Comparison of ENCODE assay signal across 17 mouse cellular contexts in the genomic region with DNA sequence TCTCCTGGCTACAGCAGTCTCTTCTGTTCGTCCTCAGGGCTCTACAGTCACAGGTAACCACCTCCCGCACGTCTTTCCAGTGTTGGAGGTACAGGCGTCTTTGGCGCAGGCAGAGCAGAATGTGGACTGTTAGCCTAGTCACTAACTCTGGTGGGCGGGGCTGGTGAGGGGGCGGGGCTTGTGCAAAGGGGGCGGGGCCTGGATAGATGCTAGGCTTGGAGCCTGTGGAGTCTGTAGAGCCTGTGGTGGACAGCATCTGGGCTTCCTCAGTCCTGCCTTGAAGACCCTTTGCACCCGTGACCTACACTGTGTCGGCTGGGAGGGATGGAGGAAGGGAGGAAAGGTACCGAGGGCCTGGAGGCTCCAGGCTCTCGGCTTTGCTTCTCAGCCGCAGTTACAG. TPM values are rescaled to one million over a fixed set of nuclear protein-coding genes. Genes with fewer than 3 reads are reported as not detected.
DNase-seq lines count a peak whose midpoint lies in the region; ATAC-seq and TF ChIP-seq lines count a peak whose summit lies in the region.
"Had no signal": no experiment of that assay in that cellular context is flagged by ENCODE, and none has a peak within 500 bp of the region (broad histone marks: within the 10 kb centered on the region; RNA-seq: fewer than 3 reads in every experiment).

Gm6583 (minus strand) TSS at position 124 of the 400 bp plus-strand sequence.

- no peaks in the 10 kb centered on the region for H3K4me1 ChIP-seq in forebrain, embryonic 11.5 days (replicated peaks; ENCODE audit: control insufficient read depth, insufficient read depth, low read length)
- no peaks in the 10 kb centered on the region for H3K4me1 ChIP-seq in forebrain, embryonic 13.5 days
- no peaks in the 10 kb centered on the region for H3K4me1 ChIP-seq in lung, embryonic 15.5 days
- H3K4me1 ChIP-seq in lung, adult 2 months (ENCODE audit: control insufficient read depth, insufficient read depth, low read length): peaks cover 4% of the 10 kb centered on the region; the same call in 1 of the 2 replicates
- no peaks in the 10 kb centered on the region for H3K4me1 ChIP-seq in intestine, postnatal 0 days (replicated peaks; ENCODE audit: control insufficient read depth, insufficient read depth, low read length)
- H3K4me1 ChIP-seq: embryonic facial prominence, embryonic 15.5 days; hindbrain, embryonic 13.5 days had no signal

- no peak within 1 kb of the TSS for H3K4me2 ChIP-seq in forebrain, embryonic 11.5 days (ENCODE audit: low read depth, low read length, severe bottlenecking)
- H3K4me2 ChIP-seq in forebrain, embryonic 13.5 days: no peak within 1 kb of the TSS
- no peak within 1 kb of the TSS for H3K4me2 ChIP-seq in lung, embryonic 15.5 days
- H3K4me2 ChIP-seq in intestine, postnatal 0 days (replicated peaks; ENCODE audit: low read depth): no peak within 1 kb of the TSS
- H3K4me2 ChIP-seq: embryonic facial prominence, embryonic 15.5 days; heart, embryonic 13.5 days; hindbrain, embryonic 13.5 days had no signal

- 64% methylated on average over 13 of the region's 13 CpGs for WGBS in forebrain, embryonic 11.5 days
- WGBS in forebrain, embryonic 13.5 days: 62% methylated on average over 13 of the region's 13 CpGs
- 60% methylated on average over 13 of the region's 13 CpGs for WGBS in lung, embryonic 15.5 days
- WGBS in lung, adult 2 months: 64% methylated on average over 13 of the region's 13 CpGs
- WGBS in intestine, postnatal 0 days: 56% methylated on average over 13 of the region's 13 CpGs

- no peak within 1 kb of the TSS for H3K27ac ChIP-seq in forebrain, embryonic 11.5 days (ENCODE audit: low read depth, low read length)
- no peak within 1 kb of the TSS for H3K27ac ChIP-seq in forebrain, embryonic 13.5 days
- no peak within 1 kb of the TSS for H3K27ac ChIP-seq in lung, embryonic 15.5 days
- H3K27ac ChIP-seq in intestine, postnatal 0 days (ENCODE audit: low read depth, low read length): peak within 1 kb of the TSS; percentile 35; the same call in 1 of the 2 replicates
- H3K27ac ChIP-seq: embryonic facial prominence, embryonic 15.5 days; heart, embryonic 13.5 days; hindbrain, embryonic 13.5 days had no signal

- no peak for TF ChIP-seq POLR2A in lung, adult 2 months (IDR thresholded peaks at IDR 0.05; ENCODE audit: borderline replicate concordance, extremely low read depth, low read depth, low read length)

- H3K9ac ChIP-seq in forebrain, embryonic 11.5 days (ENCODE audit: low read length): no peak within 1 kb of the TSS
- H3K9ac ChIP-seq in forebrain, embryonic 13.5 days: no peak within 1 kb of the TSS
- H3K9ac ChIP-seq in lung, embryonic 15.5 days: no peak within 1 kb of the TSS
- no peak within 1 kb of the TSS for H3K9ac ChIP-seq in intestine, postnatal 0 days (ENCODE audit: low read depth, low read length)
- H3K9ac ChIP-seq: embryonic facial prominence, embryonic 15.5 days; heart, embryonic 13.5 days; hindbrain, embryonic 13.5 days had no signal

- no peaks in the 10 kb centered on the region; the same call in 1 of the 2 replicates for H3K36me3 ChIP-seq in forebrain, embryonic 11.5 days (ENCODE audit: control insufficient read depth, insufficient read depth, low read length)
- peaks cover 75% of the 10 kb centered on the region for H3K36me3 ChIP-seq in forebrain, embryonic 13.5 days (ENCODE audit: poor library complexity, severe bottlenecking)
- peaks cover 3% of the 10 kb centered on the region; the same call in 1 of the 2 replicates for H3K36me3 ChIP-seq in lung, embryonic 15.5 days
- H3K36me3 ChIP-seq in intestine, postnatal 0 days (ENCODE audit: control insufficient read depth, insufficient read depth): peaks cover 46% of the 10 kb centered on the region

- no peaks in the 10 kb centered on the region for H3K27me3 ChIP-seq in forebrain, embryonic 11.5 days (ENCODE audit: control insufficient read depth, insufficient read depth, low read length)
- no peaks in the 10 kb centered on the region for H3K27me3 ChIP-seq in forebrain, embryonic 13.5 days
- no peaks in the 10 kb centered on the region for H3K27me3 ChIP-seq in lung, embryonic 15.5 days
- no peaks in the 10 kb centered on the region for H3K27me3 ChIP-seq in intestine, postnatal 0 days (replicated peaks; ENCODE audit: control insufficient read depth, insufficient read depth, low read length)
- H3K27me3 ChIP-seq: embryonic facial prominence, embryonic 15.5 days; hindbrain, embryonic 13.5 days had no signal

- H3K9me3 ChIP-seq in forebrain, embryonic 11.5 days (ENCODE audit: control insufficient read depth, low read length): no peaks in the 10 kb centered on the region
- no peaks in the 10 kb centered on the region for H3K9me3 ChIP-seq in forebrain, embryonic 13.5 days (replicated peaks)
- no peaks in the 10 kb centered on the region for H3K9me3 ChIP-seq in lung, embryonic 15.5 days
- H3K9me3 ChIP-seq in intestine, postnatal 0 days (ENCODE audit: control insufficient read depth): no peaks in the 10 kb centered on the region
- H3K9me3 ChIP-seq: embryonic facial prominence, embryonic 15.5 days; heart, embryonic 13.5 days; hindbrain, embryonic 13.5 days had no signal

- DNase-seq in forebrain, embryonic 11.5 days (ENCODE audit: low spot score): peak; percentile 64
- no peak for DNase-seq in lung, adult 2 months
- no peak for DNase-seq in right cerebral cortex, postnatal 10 days (ENCODE audit: low spot score in 2 of 2)
- no peak for DNase-seq in layer of hippocampus, adult 9-10 months (ENCODE audit: low spot score)
- DNase-seq: adrenal gland, adult 8-10 months; gastrocnemius, postnatal 14 days; midbrain, embryonic 14.5 days had no signal

- TF ChIP-seq CTCF in lung, adult 2 months (IDR thresholded peaks at IDR 0.05; ENCODE audit: insufficient read depth, low read length): no peak
- TF ChIP-seq CTCF in intestine, postnatal 0 days (IDR thresholded peaks at IDR 0.05; ENCODE audit: low read depth): no peak

- H3K4me3 ChIP-seq in forebrain, embryonic 11.5 days (ENCODE audit: low read depth, low read length): no peak within 1 kb of the TSS
- no peak within 1 kb of the TSS for H3K4me3 ChIP-seq in forebrain, embryonic 13.5 days
- H3K4me3 ChIP-seq in lung, embryonic 15.5 days: no peak within 1 kb of the TSS
- H3K4me3 ChIP-seq in lung, adult 2 months (replicated peaks; ENCODE audit: extremely low read depth, low read depth, low read length): no peak within 1 kb of the TSS
- H3K4me3 ChIP-seq in intestine, postnatal 0 days (ENCODE audit: low read depth, low read length): no peak within 1 kb of the TSS
- H3K4me3 ChIP-seq: embryonic facial prominence, embryonic 15.5 days; heart, embryonic 13.5 days; hindbrain, embryonic 13.5 days had no signal

- no peak for ATAC-seq in forebrain, embryonic 11.5 days (replicated peaks; ENCODE audit: low FRiP score)
- no peak for ATAC-seq in forebrain, embryonic 13.5 days
- ATAC-seq in lung, embryonic 15.5 days (ENCODE audit: borderline replicate concordance, extremely low read depth, low FRiP score, low TSS enrichment): peak; percentile 39; the same call in 1 of the 2 replicates
- 0 out of 2 replicates have a peak, but pooled peaks have one; percentile 21 for ATAC-seq in intestine, postnatal 0 days
- peak; percentile 18 for ATAC-seq in megakaryocyte progenitor cell, adult 5-6 weeks (replicated peaks; ENCODE audit: poor library complexity)

RNA-seq across cellular contexts. Expression of gene Gm6583, which starts in this region (rescaled TPM):
- 0.29 TPM in 1 of 2 replicates, not detected in the other for polyA plus RNA-seq in forebrain, embryonic 11.5 days (2014; fragmentation: Nextera tagmentation; extraction: Ambion mirVana)
- 0.18 and 0.23 TPM in 2 replicates for polyA plus RNA-seq in forebrain, embryonic 13.5 days (2015; fragmentation: Nextera tagmentation; extraction: Ambion mirVana)
- polyA plus RNA-seq in lung, embryonic 15.5 days (2015; fragmentation: Nextera tagmentation; extraction: Ambion mirVana): 0.10 and 0.23 TPM in 2 replicates
- 0.06 TPM in 1 of 2 replicates, not detected in the other for polyA plus RNA-seq in lung, adult 2 months (2012; rRNA removed)
- polyA plus RNA-seq in intestine, postnatal 0 days (2015; fragmentation: Nextera tagmentation; extraction: Ambion mirVana): 0.12 TPM in 1 of 2 replicates, not detected in the other
- not detected in 2 replicates for total RNA-seq in megakaryocyte progenitor cell, adult 5-6 weeks (2015)
- not detected in 2 replicates for total RNA-seq in megakaryocyte progenitor cell, adult 5-6 weeks (2017)
- total RNA-seq: common myeloid progenitor, adult 5-6 weeks; gastrocnemius, postnatal 14 days; layer of hippocampus, adult 8-10 months had no signal
- polyA plus RNA-seq: kidney, adult 2 months had no signal

Comparison
In these comparisons a context has a peak if more than half of its experiments do, and no peak if none do; other contexts are left out.
1. Peak in DNase-seq in forebrain, embryonic 11.5 days; RNA of the gene not detected or under 1 TPM.
2. Peak in ATAC-seq in lung, embryonic 15.5 days; RNA of the gene not detected or under 1 TPM.
3. Peak in ATAC-seq and H3K27ac ChIP-seq in intestine, postnatal 0 days; RNA of the gene not detected or under 1 TPM.
4. Peak in ATAC-seq in megakaryocyte progenitor cell, adult 5-6 weeks; RNA of the gene not detected or under 1 TPM.